ENCODE assay signal across 18 mouse cellular contexts in the genomic region with DNA sequence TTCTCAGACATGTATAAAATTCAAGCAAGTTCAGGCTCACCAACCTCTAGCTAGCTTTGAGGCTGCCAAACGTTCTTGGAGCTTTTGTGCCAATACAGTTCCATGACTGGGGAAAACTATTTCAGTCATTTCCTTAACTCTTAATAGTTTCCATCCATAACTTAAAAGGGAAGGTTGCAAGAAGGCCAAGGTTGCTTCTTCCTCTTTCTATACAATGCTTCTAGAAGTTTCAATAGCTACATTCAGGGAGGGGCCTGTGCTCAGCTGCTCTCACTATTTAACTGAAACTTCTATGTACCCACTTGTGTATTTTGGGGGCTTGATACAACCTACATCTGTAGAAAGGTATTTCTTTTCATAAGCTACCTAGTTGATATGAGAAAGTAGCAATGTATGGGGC. TPM values are rescaled to one million over a fixed set of nuclear protein-coding genes. Genes with fewer than 3 reads are reported as not detected.
DNase-seq lines count a peak whose midpoint lies in the region; ATAC-seq and TF ChIP-seq lines count a peak whose summit lies in the region.
"Had no signal": no experiment of that assay in that cellular context is flagged by ENCODE, and none has a peak within 500 bp of the region (broad histone marks: within the 10 kb centered on the region; RNA-seq: fewer than 3 reads in every experiment).

No protein-coding gene starts in this region.

- H3K4me2 ChIP-seq in embryonic facial prominence, embryonic 13.5 days = no peak overlapping the region
- H3K4me2 ChIP-seq in embryonic facial prominence, embryonic 14.5 days (ENCODE audit: low read depth, low read length) = no peak overlapping the region
- H3K4me2 ChIP-seq: forebrain, embryonic 12.5 days; liver, embryonic 12.5 days had no signal

- H3K4me3 ChIP-seq in embryonic facial prominence, embryonic 13.5 days = no peak overlapping the region
- no peak overlapping the region for H3K4me3 ChIP-seq in embryonic facial prominence, embryonic 10.5 days
- no peak overlapping the region for H3K4me3 ChIP-seq in layer of hippocampus, adult 2 months
- no peak overlapping the region for H3K4me3 ChIP-seq in embryonic facial prominence, embryonic 14.5 days (ENCODE audit: low read depth, low read length)
- H3K4me3 ChIP-seq in small intestine, adult 2 months (ENCODE audit: low read depth, low read length) = no peak overlapping the region
- H3K4me3 ChIP-seq: forebrain, embryonic 12.5 days; liver, embryonic 12.5 days; midbrain, embryonic 10.5 days had no signal

- WGBS in embryonic facial prominence, embryonic 13.5 days = 16% methylated on average over 1 of the region's 1 CpGs
- 57% methylated on average over 1 of the region's 1 CpGs for WGBS in embryonic facial prominence, embryonic 10.5 days
- WGBS in embryonic facial prominence, embryonic 14.5 days = 12% methylated on average over 1 of the region's 1 CpGs
- WGBS in small intestine, adult 2 months = 56% methylated on average over 1 of the region's 1 CpGs

- intact Hi-C loops in heart, postnatal 36 days (cut with DNase I) = no loop called here

- H3K27ac ChIP-seq in embryonic facial prominence, embryonic 13.5 days = peak overlapping the region; percentile 80; the same call in 1 of the 2 replicates
- no peak overlapping the region for H3K27ac ChIP-seq in embryonic facial prominence, embryonic 10.5 days (replicated peaks)
- H3K27ac ChIP-seq in layer of hippocampus, adult 2 months = peak overlapping the region; percentile 46; the same call in 1 of the 2 replicates
- peak overlapping the region; percentile 59; the same call in 1 of the 2 replicates for H3K27ac ChIP-seq in embryonic facial prominence, embryonic 14.5 days (replicated peaks; ENCODE audit: low read depth, low read length)
- peak overlapping the region; percentile 54; the same call in 1 of the 2 replicates for H3K27ac ChIP-seq in small intestine, adult 2 months (ENCODE audit: insufficient read depth, low read depth, low read length)
- H3K27ac ChIP-seq: forebrain, embryonic 12.5 days; liver, embryonic 12.5 days; midbrain, embryonic 10.5 days had no signal

- DNase-seq in embryonic facial prominence, embryonic 10.5 days (ENCODE audit: low spot score) = no peak
- no peak for DNase-seq in layer of hippocampus, adult 2 months (ENCODE audit: low spot score in 2 of 2)
- no peak for DNase-seq in layer of hippocampus, postnatal 10 days (ENCODE audit: low spot score in 2 of 2)
- peak; percentile 75 for DNase-seq in embryonic facial prominence, embryonic 14.5 days (ENCODE audit: low spot score)
- no peak for DNase-seq in heart, postnatal 36 days
- DNase-seq in cerebellum, adult 18-20 months = no peak
- DNase-seq: adrenal gland, postnatal 10 days; cerebellum, postnatal 10 days; gastrocnemius, postnatal 10 days; heart, adult 18-20 months; thymus, postnatal 25 days had no signal

- no peak for TF ChIP-seq CTCF in layer of hippocampus, adult 2 months (conservative IDR thresholded peaks at IDR 0.05)
- TF ChIP-seq CTCF in small intestine, adult 2 months (IDR thresholded peaks at IDR 0.05; ENCODE audit: extremely low read depth, insufficient read length, insufficient replicate concordance, low read depth, low read length) = no peak

- no peaks in the 10 kb centered on the region for H3K27me3 ChIP-seq in embryonic facial prominence, embryonic 13.5 days
- H3K27me3 ChIP-seq in embryonic facial prominence, embryonic 10.5 days (replicated peaks; ENCODE audit: low read depth, poor library complexity, severe bottlenecking) = no peaks in the 10 kb centered on the region
- H3K27me3 ChIP-seq in embryonic facial prominence, embryonic 14.5 days (replicated peaks; ENCODE audit: control insufficient read depth, insufficient read depth, low read length) = no peaks in the 10 kb centered on the region
- H3K27me3 ChIP-seq in small intestine, adult 2 months (ENCODE audit: control insufficient read depth, insufficient read depth, low read length) = no peaks in the 10 kb centered on the region
- H3K27me3 ChIP-seq: forebrain, embryonic 12.5 days; liver, embryonic 12.5 days had no signal

- no peak for ATAC-seq in embryonic facial prominence, embryonic 13.5 days (ENCODE audit: insufficient number of reproducible peaks, insufficient read depth, low FRiP score, low TSS enrichment, low read depth)
- no peak for ATAC-seq in embryonic facial prominence, embryonic 14.5 days (ENCODE audit: low read depth)
- ATAC-seq: activated CD4-positive, CD25-positive, alpha-beta regulatory T cell, adult 4 months; CD4-positive, CD25-positive, alpha-beta regulatory T cell, adult 4 months; liver, embryonic 12.5 days had no signal

- TF ChIP-seq POLR2A in small intestine, adult 2 months (IDR thresholded peaks at IDR 0.05; ENCODE audit: low read depth, low read length) = no peak

- H3K9ac ChIP-seq in embryonic facial prominence, embryonic 13.5 days = no peak overlapping the region
- H3K9ac ChIP-seq in embryonic facial prominence, embryonic 14.5 days (ENCODE audit: low read depth, low read length) = no peak overlapping the region
- H3K9ac ChIP-seq: forebrain, embryonic 12.5 days; liver, embryonic 12.5 days had no signal

- peaks cover 36% of the 10 kb centered on the region for H3K4me1 ChIP-seq in embryonic facial prominence, embryonic 13.5 days
- peaks cover 4% of the 10 kb centered on the region; the same call in 1 of the 2 replicates for H3K4me1 ChIP-seq in embryonic facial prominence, embryonic 10.5 days
- peaks cover 30% of the 10 kb centered on the region for H3K4me1 ChIP-seq in embryonic facial prominence, embryonic 14.5 days (ENCODE audit: control insufficient read depth, insufficient read depth, low read length)
- no peaks in the 10 kb centered on the region for H3K4me1 ChIP-seq in small intestine, adult 2 months (ENCODE audit: control insufficient read depth, insufficient read depth, insufficient read length, low read length)
- H3K4me1 ChIP-seq: forebrain, embryonic 12.5 days; liver, embryonic 12.5 days had no signal

- H3K9me3 ChIP-seq in embryonic facial prominence, embryonic 13.5 days = no peaks in the 10 kb centered on the region
- no peaks in the 10 kb centered on the region for H3K9me3 ChIP-seq in embryonic facial prominence, embryonic 10.5 days
- no peaks in the 10 kb centered on the region for H3K9me3 ChIP-seq in embryonic facial prominence, embryonic 14.5 days (ENCODE audit: control insufficient read depth, low read length)
- H3K9me3 ChIP-seq: forebrain, embryonic 12.5 days; liver, embryonic 12.5 days; midbrain, embryonic 10.5 days had no signal

- no peaks in the 10 kb centered on the region for H3K36me3 ChIP-seq in embryonic facial prominence, embryonic 13.5 days
- no peaks in the 10 kb centered on the region for H3K36me3 ChIP-seq in embryonic facial prominence, embryonic 10.5 days (replicated peaks)
- no peaks in the 10 kb centered on the region for H3K36me3 ChIP-seq in embryonic facial prominence, embryonic 14.5 days (ENCODE audit: control insufficient read depth, insufficient read depth, low read length)
- no peaks in the 10 kb centered on the region for H3K36me3 ChIP-seq in small intestine, adult 2 months (ENCODE audit: control insufficient read depth, insufficient read depth, low read length)
- H3K36me3 ChIP-seq: forebrain, embryonic 12.5 days; liver, embryonic 12.5 days; midbrain, embryonic 10.5 days had no signal

RNA-seq across cellular contexts. Expression of gene Rai14, which starts 24.9 kb away (rescaled TPM):
- 78.9 and 87.3 TPM in 2 replicates for polyA plus RNA-seq in embryonic facial prominence, embryonic 13.5 days (2015; fragmentation: Nextera tagmentation; extraction: Ambion mirVana)
- 73.2 and 75.8 TPM in 2 replicates for polyA plus RNA-seq in embryonic facial prominence, embryonic 10.5 days (2016; fragmentation: Nextera tagmentation; extraction: Ambion mirVana)
- total RNA-seq in layer of hippocampus, adult 2 months (2021) = 1 to 10 TPM; 4.1 to 4.4 TPM
- 10 to 100 TPM; 10.8 to 12.5 TPM for total RNA-seq in layer of hippocampus, postnatal 10 days (2021)
- polyA plus RNA-seq in embryonic facial prominence, embryonic 14.5 days (2014; fragmentation: Nextera tagmentation; extraction: Ambion mirVana) = 52.4 and 53.4 TPM in 2 replicates
- polyA plus RNA-seq in small intestine, adult 2 months (2012; rRNA removed) = 0.63 and 2.1 TPM in 2 replicates
- total RNA-seq in heart, postnatal 36 days (2021) = 1 to 10 TPM; 3.0 to 4.6 TPM

Comparison
In these comparisons a context has a peak if more than half of its experiments do, and no peak if none do; other contexts are left out.
1. RNA of gene Rai14, which starts 24.9 kb away (polyA plus RNA-seq): 78.9 to 87.3 TPM in embryonic facial prominence, embryonic 13.5 days, 73.2 to 75.8 TPM in embryonic facial prominence, embryonic 10.5 days and 52.4 to 53.4 TPM in embryonic facial prominence, embryonic 14.5 days; 0.63 to 2.1 TPM in small intestine, adult 2 months; every median in the first group is over 10 times any median in the second.